Mouse (Mus musculus) forebrain, embryonic 15.5 days (tissue): Measurements from ENCODE around the gene Nlrp4e. TPM values are rescaled to one million over a fixed set of nuclear protein-coding genes. Genes with fewer than 3 reads are reported as not detected.
"Not testable (repeated sequence)": the region's sequence is repeated elsewhere in the genome, so short reads cannot be mapped to it uniquely, and the experiment has no call there.

ENCODE experiments used
- ATAC-seq: fragments of 200-750 bp; cut with Nextera tagmentation; replicated peaks from 2 replicates; pipeline ENCODE4 v1.8.0; 2017; ENCODE audit warnings: mild to moderate bottlenecking, moderate TSS enrichment, moderate library complexity
- H3K27ac ChIP-seq: fragments of 300-500 bp; sonication (generic); replicated peaks from 2 replicates; pipeline ENCODE4 v1.5.1; 2015; ENCODE audit warnings: mild to moderate bottlenecking, inconsistent platforms
- H3K27me3 ChIP-seq: fragments of 300-500 bp; sonication (generic); 2 replicates; pipeline ENCODE4 v1.6.1; 2015; ENCODE audit warnings: inconsistent platforms
- H3K36me3 ChIP-seq: fragments of 300-500 bp; sonication (generic); 2 replicates; pipeline ENCODE4 v1.6.1; 2015; ENCODE audit warnings: mild to moderate bottlenecking, inconsistent platforms
- H3K4me1 ChIP-seq: fragments of 300-500 bp; sonication (generic); 2 replicates; pipeline ENCODE4 v1.6.1; 2015; ENCODE audit warnings: inconsistent platforms
- H3K4me2 ChIP-seq: fragments of 300-500 bp; sonication (generic); replicated peaks from 2 replicates; pipeline ENCODE4 v1.6.1; 2015; ENCODE audit warnings: mild to moderate bottlenecking, inconsistent platforms
- H3K4me3 ChIP-seq: fragments of 300-500 bp; sonication (generic); 2 replicates; pipeline ENCODE4 v1.5.1; 2015; ENCODE audit warnings: mild to moderate bottlenecking, inconsistent platforms
- H3K9ac ChIP-seq: fragments of 300-500 bp; sonication (generic); replicated peaks from 2 replicates; pipeline ENCODE4 v1.6.1; 2015; ENCODE audit warnings: mild to moderate bottlenecking, inconsistent platforms
- H3K9me3 ChIP-seq: fragments of 300-500 bp; sonication (generic); 2 replicates; pipeline ENCODE4 v1.6.1; 2016; ENCODE audit warnings: inconsistent platforms
- WGBS: fragments of 180-500 bp; shearing (Covaris S2); methylation state at CpG from one replicate; pipeline ENCODE4 v1.1.7; 2015; ENCODE audit warnings: mixed read lengths; 5-methylcytosine and 5-hydroxymethylcytosine counted together
- microRNA-seq: library from miRNA; unstranded; fragments of <30 nt; microRNA quantifications from one replicate; pipeline ENCODE4, GENCODE M21; 2016
- polyA plus RNA-seq: library from polyadenylated mRNA; unstranded; fragments of >200 nt; fragmentation: Nextera tagmentation; extraction: Ambion mirVana; gene quantifications from 2 replicates; pipeline ENCODE4 v1.2.1, GENCODE M21; 2015

The Nlrp4e gene
- polyA plus RNA-seq: not detected in 2 replicates

GRCm38 (mm10) chr7:23300892-23301291 lies at the start of gene Nlrp4e:
Gene Nlrp4e, plus strand, starts transcription at chr7:23301192.
- H3K27me3 ChIP-seq, H3K4me3 ChIP-seq, H3K36me3 ChIP-seq, H3K9ac ChIP-seq, H3K4me2 ChIP-seq, H3K4me1 ChIP-seq, H3K27ac ChIP-seq, ATAC-seq: not testable (repeated sequence)
- peaks cover 10% of the 10 kb centered on the region; the same call in 1 of the 2 replicates for H3K9me3 ChIP-seq
- 90% methylated on average over 3 of the region's 3 CpGs for WGBS

DNA sequence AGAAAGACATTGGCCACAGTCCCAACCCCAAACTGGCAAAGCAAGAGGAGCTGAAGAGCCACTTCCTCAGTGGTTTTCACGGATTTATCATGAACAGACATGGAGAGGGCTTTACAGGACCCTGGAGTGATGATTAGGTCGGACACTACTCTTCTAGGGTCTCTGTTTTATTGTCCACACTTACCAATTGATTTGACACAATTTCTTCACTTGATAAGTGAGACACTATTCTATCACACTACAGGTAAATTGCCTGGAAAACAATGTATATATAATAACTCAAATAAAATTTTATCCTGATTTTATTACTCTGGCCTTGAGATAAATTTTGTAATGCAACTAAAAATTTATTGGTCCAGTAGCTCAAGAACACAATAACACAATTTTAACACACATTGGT lies 49.4 kb upstream of the Nlrp4e start, which contains the start of gene Vmn1r166:
Gene Vmn1r166 (minus strand): TSS at position 101 of the 400 bp plus-strand sequence.
- not testable (repeated sequence) for H3K4me1 ChIP-seq, H3K27me3 ChIP-seq, H3K4me2 ChIP-seq, H3K27ac ChIP-seq, H3K9me3 ChIP-seq, ATAC-seq, H3K9ac ChIP-seq, H3K4me3 ChIP-seq, H3K36me3 ChIP-seq
- WGBS: no CpG with 5 or more reads among the region's 2 CpGs

DNA sequence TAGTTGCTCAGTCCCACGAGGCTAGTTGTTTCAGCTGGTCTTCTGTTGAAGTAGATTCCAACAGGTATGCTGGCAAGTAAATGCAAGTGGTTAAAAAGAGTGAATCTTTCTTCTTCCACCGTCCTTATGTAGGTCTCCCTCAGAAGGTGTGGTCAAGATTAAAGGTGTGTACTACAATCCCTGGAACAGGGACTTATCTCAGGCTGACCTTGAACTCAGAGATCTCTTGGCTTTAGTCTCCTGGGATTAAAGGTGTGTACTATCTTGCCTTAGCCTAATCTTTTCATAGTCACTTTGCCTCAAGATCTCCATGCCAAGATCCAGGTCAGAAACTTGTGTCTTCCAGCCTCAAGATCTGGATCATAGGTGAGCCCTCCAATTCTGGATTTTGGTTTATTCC lies 22.2 kb upstream of the Nlrp4e start, which contains the start of gene Gm6902:
Gene Gm6902 (minus strand): TSS at position 101 of the 400 bp plus-strand sequence.
- not testable (repeated sequence) for H3K27me3 ChIP-seq, ATAC-seq, H3K27ac ChIP-seq, H3K9ac ChIP-seq, H3K4me1 ChIP-seq, H3K4me2 ChIP-seq, H3K36me3 ChIP-seq, H3K4me3 ChIP-seq, H3K9me3 ChIP-seq
- no CpG with 5 or more reads among the region's 2 CpGs for WGBS

DNA sequence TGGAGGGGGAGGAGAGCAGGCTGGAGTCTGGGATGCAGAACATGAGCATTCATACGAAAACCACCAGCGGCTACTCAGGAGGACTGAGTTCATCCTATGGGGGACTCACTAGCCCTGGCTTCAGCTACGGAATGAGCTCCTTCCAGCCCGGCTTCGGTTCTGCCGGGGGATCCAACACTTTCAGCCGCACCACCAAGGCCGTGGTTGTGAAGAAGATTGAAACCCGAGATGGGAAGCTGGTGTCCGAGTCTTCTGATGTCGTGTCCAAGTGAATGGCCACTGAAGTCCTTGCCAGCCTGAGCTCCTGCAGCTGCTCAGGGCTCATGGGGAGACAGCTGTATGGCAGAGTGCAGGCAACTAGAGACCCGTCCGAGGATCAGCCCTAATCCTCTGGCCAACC lies 57.3 kb downstream of the Nlrp4e start:
- H3K27ac ChIP-seq, H3K4me3 ChIP-seq, H3K36me3 ChIP-seq, ATAC-seq, H3K9ac ChIP-seq, H3K27me3 ChIP-seq, H3K4me1 ChIP-seq, H3K4me2 ChIP-seq: not testable (repeated sequence)
- H3K9me3 ChIP-seq: peaks cover 23% of the 10 kb centered on the region
- 92% methylated on average over 13 of the region's 13 CpGs for WGBS

- no peak for ATAC-seq
- peaks cover 24% of the 10 kb centered on the region for H3K9me3 ChIP-seq
- 75% methylated on average over 10 of the region's 10 CpGs for WGBS
- H3K9ac ChIP-seq: no peak within 1 kb of the TSS
- H3K4me2 ChIP-seq: no peak within 1 kb of the TSS
- H3K27ac ChIP-seq: no peak within 1 kb of the TSS
- H3K36me3 ChIP-seq: no peaks in the 10 kb centered on the region
- H3K4me3 ChIP-seq: no peak within 1 kb of the TSS
- H3K4me1 ChIP-seq: no peaks in the 10 kb centered on the region
- no peaks in the 10 kb centered on the region for H3K27me3 ChIP-seq
Observed at GRCm38 (mm10) chr7:23385589-23385988, 84.6 kb downstream of the Nlrp4e start, which contains the start of gene Nlrp5. Gene Nlrp5, plus strand, starts transcription at chr7:23385889.

Small RNAs within 50 kb of the gene (microRNA-seq; reads per million reads assigned to microRNA genes)
- not detected for gene Gm25196

Other genes with a start within 250 kb of the Nlrp4e start
- gene Vmn1r163, start 245.7 kb upstream of the Nlrp4e start, polyA plus RNA-seq: not detected in 2 replicates
- gene Gm8720, start 233.7 kb upstream of the Nlrp4e start, polyA plus RNA-seq: not detected in 2 replicates
- gene Gm10662, start 156.7 kb upstream of the Nlrp4e start, polyA plus RNA-seq: not detected in 2 replicates
- gene Vmn1r165, start 83.9 kb upstream of the Nlrp4e start, polyA plus RNA-seq: not detected in 2 replicates
- gene Vmn1r166, start 49.5 kb upstream of the Nlrp4e start, polyA plus RNA-seq: not detected in 2 replicates
- not detected in 2 replicates for gene Gm6902, start 22.3 kb upstream of the Nlrp4e start, polyA plus RNA-seq
- not detected in 2 replicates for gene Nlrp5, start 84.7 kb downstream of the Nlrp4e start, polyA plus RNA-seq
- not detected in 2 replicates for gene Vmn1r167, start 206.0 kb downstream of the Nlrp4e start, polyA plus RNA-seq
- gene Vmn1r168, start 238.5 kb downstream of the Nlrp4e start, polyA plus RNA-seq: not detected in 2 replicates